Mouse (Mus musculus): ENCODE measurements at regions not wholly inside any gene's neighbourhood (a gene's known extent, or its start where the extent isn't known, plus 50 kb on each side); places are given as distances from the start of the nearest gene placed in this dataset.

DNA sequence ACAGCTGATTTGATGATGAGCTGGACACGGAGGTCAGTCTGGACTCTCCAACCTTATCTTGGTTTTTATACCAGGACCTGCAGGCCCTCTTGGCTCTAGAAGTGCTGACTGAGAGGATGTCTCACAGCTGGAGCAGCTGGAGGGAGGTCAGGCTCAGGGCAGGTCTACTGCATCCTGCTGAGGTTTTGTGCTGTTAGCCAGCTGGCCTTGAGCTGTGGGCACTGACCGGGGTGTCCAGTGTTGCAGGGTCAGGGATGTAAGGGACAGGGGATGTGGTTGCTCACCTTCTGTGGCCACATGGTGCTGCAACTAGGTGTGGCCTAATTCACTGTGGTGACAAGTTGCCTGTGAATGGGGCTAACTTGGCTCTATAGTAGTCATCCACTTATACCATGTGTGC, 211.0 kb upstream of the Eef2kmt start:
- no peak for DNase-seq (ENCODE audit: low read depth)

GRCm38 (mm10) chr16:5455352-5455965, 199.7 kb upstream of the Eef2kmt start:
- DNase-seq (ENCODE audit: low read depth) = no peak

DNA sequence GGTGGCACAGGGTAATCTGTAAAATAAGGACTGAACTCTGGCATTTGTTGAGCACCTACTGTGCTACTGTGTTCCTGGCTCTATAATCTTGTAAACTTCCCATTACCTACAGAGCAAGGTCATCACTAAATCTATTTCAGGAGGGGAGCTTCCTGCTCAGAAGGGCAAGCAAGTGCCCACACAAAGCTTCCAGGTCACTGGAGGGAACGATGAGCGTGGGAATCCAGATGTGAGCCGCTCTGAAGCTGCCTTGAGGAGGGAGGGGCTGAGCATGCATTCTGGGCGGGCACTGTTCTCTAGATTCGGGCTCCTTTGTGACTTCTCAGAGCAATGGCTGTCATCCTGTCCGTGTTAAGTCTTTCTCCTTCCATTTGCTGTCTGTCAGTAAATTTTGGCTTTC, 198.5 kb upstream of the Eef2kmt start:
- DNase-seq (ENCODE audit: low read depth) = no peak

DNA sequence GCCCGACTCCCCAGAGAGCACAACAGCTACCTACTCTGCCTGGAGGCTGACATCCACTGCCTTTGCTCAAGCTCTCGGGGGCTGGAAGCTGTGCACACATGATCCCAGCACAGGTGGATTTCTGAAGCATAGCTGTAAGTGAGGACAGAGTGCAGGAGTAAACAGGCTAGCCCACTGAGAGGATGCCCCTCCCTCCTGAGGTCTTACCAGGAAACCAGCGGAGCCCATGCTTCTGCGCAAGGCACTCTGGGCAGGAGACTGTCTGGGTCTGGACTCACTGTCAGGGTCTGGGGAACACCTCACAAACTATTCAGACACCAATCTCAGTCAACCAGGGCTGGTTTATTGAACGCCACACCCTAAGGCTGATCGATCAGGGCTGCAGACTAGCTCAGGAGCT, 197.2 kb upstream of the Eef2kmt start:
- no peak for DNase-seq (ENCODE audit: low read depth)

GRCm38 (mm10) chr16:5445776-5446175, 190.0 kb upstream of the Eef2kmt start:
- no peak for DNase-seq (ENCODE audit: low read depth)

GRCm38 (mm10) chr16:5444785-5445184, 189.0 kb upstream of the Eef2kmt start:
- no peak for DNase-seq (ENCODE audit: low read depth)

DNA sequence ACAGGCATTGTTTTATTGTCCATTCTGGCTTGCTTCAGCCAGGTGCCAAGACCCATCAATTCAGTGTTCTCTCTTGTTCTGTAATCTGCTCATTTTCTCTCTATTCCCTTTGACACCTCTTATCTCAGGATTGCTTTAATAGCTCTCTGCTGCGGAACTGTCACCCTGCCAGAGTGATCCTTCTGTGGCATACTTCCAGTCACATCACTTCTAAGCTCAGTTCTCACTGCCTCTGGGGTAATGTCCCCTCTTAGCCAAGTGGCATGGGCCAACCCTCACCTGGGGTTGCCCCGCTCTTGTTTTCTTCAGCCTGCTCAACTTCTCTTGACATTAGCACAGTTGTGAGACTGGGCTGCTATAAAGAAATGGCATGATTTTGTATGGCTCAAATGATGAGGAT, 183.9 kb upstream of the Eef2kmt start:
- DNase-seq (ENCODE audit: low read depth) = no peak

DNA sequence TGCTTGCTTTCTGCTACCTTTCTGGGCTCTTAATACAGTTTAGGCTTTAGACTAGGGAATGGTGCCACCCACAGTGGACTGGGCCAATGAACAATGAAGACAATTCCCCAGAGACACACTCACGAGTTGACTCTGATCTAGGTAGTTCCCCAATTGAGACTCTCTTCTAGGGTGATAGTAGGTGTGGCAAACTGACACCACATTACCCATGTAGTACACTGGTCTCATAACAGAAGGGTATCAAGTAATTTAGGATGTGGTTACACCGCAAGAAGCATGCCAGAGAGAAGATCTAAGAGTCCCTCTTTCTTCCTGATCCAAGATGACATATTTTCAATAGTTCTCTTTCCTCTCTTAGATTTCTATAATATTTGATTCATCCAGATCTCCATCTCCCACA, 182.6 kb upstream of the Eef2kmt start:
- DNase-seq (ENCODE audit: low read depth) = no peak

DNA sequence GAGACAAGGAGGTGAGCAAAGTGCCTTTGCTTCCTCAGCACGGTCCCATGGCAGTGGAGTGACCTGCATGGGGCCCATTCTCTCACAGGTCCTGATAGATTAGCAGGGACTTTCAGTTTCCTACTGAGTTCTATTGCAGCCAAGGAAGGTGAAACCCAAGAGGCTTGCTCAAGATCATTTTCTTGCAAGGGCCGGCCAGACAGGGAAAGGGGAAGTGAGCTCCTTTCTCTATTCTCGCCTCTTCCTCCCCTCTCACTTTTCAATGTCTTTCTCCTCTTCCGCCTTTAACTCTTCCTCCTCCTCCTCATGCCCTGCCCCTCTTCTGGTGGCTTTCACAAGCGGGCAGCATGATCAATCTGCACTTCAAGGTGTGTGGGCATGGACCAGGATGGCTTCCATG, 175.9 kb upstream of the Eef2kmt start:
- no peak for DNase-seq (ENCODE audit: low read depth)

DNA sequence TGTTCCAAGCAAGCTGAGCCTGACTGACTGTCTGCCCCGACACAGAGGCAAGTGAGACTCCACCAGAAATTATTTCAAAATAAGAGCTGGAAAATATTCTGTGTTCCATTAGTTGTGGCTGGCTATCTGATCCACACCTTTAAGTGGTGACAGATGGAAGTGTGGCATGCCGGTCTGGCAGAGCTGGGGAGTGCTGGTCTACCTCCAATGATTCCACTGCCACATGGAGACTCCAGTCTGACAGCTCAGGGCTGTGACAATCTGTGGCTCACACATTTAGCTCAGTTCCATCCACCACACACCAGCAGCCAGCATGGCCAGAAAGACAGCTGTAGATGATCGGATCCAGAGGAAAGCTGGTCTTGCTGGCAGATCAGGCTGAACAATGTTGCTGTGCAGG, 175.3 kb upstream of the Eef2kmt start:
- no peak for DNase-seq (ENCODE audit: low read depth)

GRCm38 (mm10) chr16:5429466-5429865, 173.7 kb upstream of the Eef2kmt start:
- DNase-seq (ENCODE audit: low read depth) = no peak

DNA sequence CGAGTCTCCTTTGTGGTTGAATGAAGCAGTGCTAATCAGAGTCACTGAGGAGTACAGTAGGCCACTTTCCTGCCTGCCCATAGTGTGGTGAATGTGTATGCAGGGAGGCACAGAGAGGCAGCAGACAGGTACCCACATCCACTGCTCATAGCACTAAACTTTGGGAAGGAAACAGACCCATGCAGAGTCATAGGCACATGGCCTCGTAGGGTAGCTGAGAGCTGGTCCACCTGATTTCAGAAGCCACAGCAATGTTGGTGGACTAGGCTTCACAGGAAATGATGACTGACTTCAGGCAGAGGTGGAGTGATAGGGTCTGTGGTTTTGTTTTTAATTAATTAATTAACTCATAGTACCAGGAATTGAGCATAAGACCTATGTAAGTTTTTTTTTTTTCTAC, 170.1 kb upstream of the Eef2kmt start:
- DNase-seq (ENCODE audit: low read depth) = no peak

DNA sequence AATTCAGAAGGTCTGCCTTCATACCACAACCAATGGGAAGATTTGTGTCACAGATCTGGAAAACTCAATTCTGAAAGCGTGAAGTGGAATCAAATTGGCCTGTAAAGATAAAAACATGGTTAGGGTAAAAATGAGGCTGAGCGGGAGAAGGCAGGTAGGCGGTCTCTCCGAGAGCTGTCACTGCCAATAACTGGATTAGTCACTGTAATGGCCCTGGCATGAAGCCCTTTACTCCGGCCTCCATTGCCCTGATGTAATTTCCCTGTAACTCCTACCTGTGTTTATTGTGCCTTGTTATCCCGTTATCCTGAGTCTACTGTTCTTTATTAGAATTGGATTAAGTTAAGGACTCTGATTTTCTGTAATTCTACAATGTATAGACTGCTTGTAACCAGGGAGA, 166.3 kb upstream of the Eef2kmt start:
- no peak for DNase-seq (ENCODE audit: low read depth)

GRCm38 (mm10) chr16:5421591-5421990, 165.8 kb upstream of the Eef2kmt start:
- no peak for DNase-seq (ENCODE audit: low read depth)

GRCm38 (mm10) chr16:5419467-5419866, 163.7 kb upstream of the Eef2kmt start:
- no peak for DNase-seq (ENCODE audit: low read depth)

GRCm38 (mm10) chr16:5418462-5419197, 162.8 kb upstream of the Eef2kmt start:
- DNase-seq (ENCODE audit: low read depth) = no peak

DNA sequence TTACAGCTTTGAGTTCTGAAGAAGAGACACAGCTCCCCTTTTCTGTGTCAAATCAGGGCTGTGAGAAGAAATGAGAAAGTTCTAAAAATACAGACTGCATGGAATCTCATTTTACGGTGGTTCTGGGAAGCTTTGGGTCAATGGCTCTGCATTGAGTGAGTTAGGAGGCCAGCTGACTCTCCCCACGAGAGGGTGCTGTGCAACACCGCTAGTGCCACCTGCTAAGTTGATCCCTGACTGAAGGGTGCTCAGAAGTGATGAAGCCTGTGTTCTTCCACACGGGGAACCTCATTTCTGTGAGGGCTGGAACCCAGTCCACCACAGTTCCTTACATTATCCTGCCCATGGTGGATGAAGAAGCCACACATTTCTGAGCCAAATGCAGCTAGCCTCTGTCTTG, 159.5 kb upstream of the Eef2kmt start:
- no peak for DNase-seq (ENCODE audit: low read depth)

GRCm38 (mm10) chr16:5411819-5412385, 156.1 kb upstream of the Eef2kmt start:
- no peak for DNase-seq (ENCODE audit: low read depth)

- peak; percentile 14 for DNase-seq (ENCODE audit: low read depth)
Measured at GRCm38 (mm10) chr16:5406711-5407110, 150.9 kb upstream of the Eef2kmt start.

DNA sequence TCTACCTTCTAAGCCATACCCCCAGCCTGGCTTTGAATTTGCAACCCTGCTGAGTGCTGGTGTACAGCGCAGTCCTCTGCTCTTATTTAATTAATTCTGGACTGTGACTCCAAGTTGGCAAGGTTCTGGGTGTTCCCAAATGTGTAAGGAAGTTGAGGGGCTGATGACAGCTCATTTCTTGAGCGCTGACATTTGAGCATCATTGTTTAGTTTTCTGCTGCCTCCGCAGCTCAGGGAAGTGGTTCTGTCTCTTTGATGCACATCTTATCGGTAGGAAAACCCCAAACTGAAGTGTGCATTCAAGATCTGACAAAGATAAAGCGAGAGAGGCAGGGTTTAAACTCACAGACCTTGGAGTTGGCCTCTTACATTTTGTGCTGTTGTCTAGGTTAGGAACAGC, 137.6 kb upstream of the Eef2kmt start:
- no peak for DNase-seq (ENCODE audit: low read depth)

- no peak for DNase-seq (ENCODE audit: low read depth)
Measured at GRCm38 (mm10) chr16:5382930-5383329, 127.1 kb upstream of the Eef2kmt start.

DNA sequence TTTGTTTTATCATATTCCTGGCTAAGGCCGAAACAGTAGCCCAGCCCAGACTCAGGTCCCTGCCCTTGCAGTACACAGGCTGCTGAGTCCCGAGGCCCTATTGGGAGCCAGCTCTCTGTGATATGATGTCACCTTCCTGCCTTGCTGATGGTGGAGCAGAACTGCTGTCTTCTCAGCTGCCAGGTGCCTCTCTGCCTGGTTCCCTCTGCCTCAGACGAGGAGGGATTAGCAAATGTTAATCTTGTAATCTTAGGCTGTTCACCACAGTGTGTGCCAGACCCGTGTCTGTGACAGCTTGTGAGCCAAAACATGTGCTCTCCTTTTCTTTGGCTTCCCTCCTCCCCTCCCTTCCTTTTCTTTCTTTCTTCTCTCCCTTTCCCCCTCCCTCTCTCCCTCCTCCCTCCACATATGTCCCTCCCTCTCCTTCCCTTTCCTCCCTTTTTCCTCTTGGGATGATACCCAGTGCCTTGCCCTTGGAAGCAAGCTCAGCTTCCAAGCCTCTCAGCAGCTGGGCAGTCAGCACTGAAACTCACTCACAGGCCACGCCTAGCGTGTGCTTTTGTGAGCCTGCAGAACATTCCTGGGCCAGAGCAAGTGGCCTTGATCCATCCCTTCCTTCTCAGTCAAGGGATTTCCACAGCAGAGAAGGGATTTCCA, 126.6 kb upstream of the Eef2kmt start:
- no peak for DNase-seq (ENCODE audit: low read depth)

GRCm38 (mm10) chr16:5380626-5381025, 124.8 kb upstream of the Eef2kmt start:
- DNase-seq (ENCODE audit: low read depth) = no peak
